Mouse (Mus musculus) cerebellum, adult 18-20 months (tissue): ENCODE measurements around the gene Krt82.
"Not testable (repeated sequence)": the region's sequence is repeated elsewhere in the genome, so short reads cannot be mapped to it uniquely, and the experiment has no call there.

Experiments
- DNase-seq, 2 experiments: peaks; one replicate each; pipeline ENCODE4 v3.0.0; 2021

Gene Krt82

GRCm38 (mm10) chr15:101550567-101550966 is at the start of gene Krt82:
Krt82 (minus strand) TSS chr15:101550667.
- no peak for DNase-seq

- no peak for DNase-seq
These were observed 48.7 kb upstream of the Krt82 start for GRCm38 (mm10) chr15:101599123-101599522.

- DNase-seq, result no peak
These were observed 37.7 kb upstream of the Krt82 start for GRCm38 (mm10) chr15:101588216-101588615.

GRCm38 (mm10) chr15:101584456-101584855 is 34.0 kb upstream of the Krt82 start:
- no peak for DNase-seq

- no peak for DNase-seq
These were observed 32.9 kb upstream of the Krt82 start for GRCm38 (mm10) chr15:101583211-101583965.

- DNase-seq, result no peak
These were observed 31.2 kb upstream of the Krt82 start for GRCm38 (mm10) chr15:101581701-101582100.

GRCm38 (mm10) chr15:101575506-101575905 is 25.0 kb upstream of the Krt82 start:
- no peak for DNase-seq

- DNase-seq, result no peak
These were observed 23.4 kb upstream of the Krt82 start, which contains the start of gene Krt75 for GRCm38 (mm10) chr15:101573796-101574345. Krt75 (minus strand) TSS chr15:101573904.

- DNase-seq, result no peak
These were observed 17.3 kb upstream of the Krt82 start for GRCm38 (mm10) chr15:101567780-101568179.

GRCm38 (mm10) chr15:101562850-101563249 is 12.4 kb upstream of the Krt82 start, which contains the start of gene Krt90:
Krt90 (minus strand) TSS chr15:101562950.
- DNase-seq, result no peak

GRCm38 (mm10) chr15:101558034-101558646 is 7.7 kb upstream of the Krt82 start:
- no peak for DNase-seq

GRCm38 (mm10) chr15:101553169-101553568 is 2.7 kb upstream of the Krt82 start:
- peak in 1 of 2 experiments; percentile 5 for DNase-seq

GRCm38 (mm10) chr15:101552188-101552587 is 1.7 kb upstream of the Krt82 start:
- no peak for DNase-seq

GRCm38 (mm10) chr15:101544478-101544877 is 6.0 kb downstream of the Krt82 start:
- DNase-seq, result no peak

- DNase-seq, result peak in 1 of 2 experiments; percentile 6
These were observed 7.9 kb downstream of the Krt82 start for GRCm38 (mm10) chr15:101542543-101542942.

- DNase-seq, result no peak
These were observed 11.9 kb downstream of the Krt82 start for GRCm38 (mm10) chr15:101538580-101538900.

GRCm38 (mm10) chr15:101537864-101538579 is 12.4 kb downstream of the Krt82 start:
- DNase-seq, result no peak

GRCm38 (mm10) chr15:101536054-101536850 is 14.2 kb downstream of the Krt82 start:
- DNase-seq, result no peak

GRCm38 (mm10) chr15:101532720-101533119 is 17.7 kb downstream of the Krt82 start, which contains the start of gene Krt84:
Krt84 (minus strand) TSS chr15:101532820.
- no peak for DNase-seq

- no peak for DNase-seq
These were observed 27.8 kb downstream of the Krt82 start for GRCm38 (mm10) chr15:101522556-101523232.

GRCm38 (mm10) chr15:101519792-101520191 is 30.7 kb downstream of the Krt82 start:
- peak; percentile 70 to 74 for DNase-seq

- DNase-seq, result not testable (repeated sequence)
These were observed 33.3 kb downstream of the Krt82 start, which contains the start of gene Gm49425 for GRCm38 (mm10) chr15:101517161-101517560. Gm49425 (minus strand) TSS chr15:101517261.
